Mouse (Mus musculus) right cerebral cortex, adult 18-20 months (tissue): ENCODE measurements around the gene Gm4513.
"Not testable (repeated sequence)": the region's sequence is repeated elsewhere in the genome, so short reads cannot be mapped to it uniquely, and the experiment has no call there.

ENCODE experiments used
- DNase-seq: peaks from one replicate; pipeline ENCODE4 v3.0.0; 2022; ENCODE audit warnings: mixed read lengths

Gm4513 gene

DNA sequence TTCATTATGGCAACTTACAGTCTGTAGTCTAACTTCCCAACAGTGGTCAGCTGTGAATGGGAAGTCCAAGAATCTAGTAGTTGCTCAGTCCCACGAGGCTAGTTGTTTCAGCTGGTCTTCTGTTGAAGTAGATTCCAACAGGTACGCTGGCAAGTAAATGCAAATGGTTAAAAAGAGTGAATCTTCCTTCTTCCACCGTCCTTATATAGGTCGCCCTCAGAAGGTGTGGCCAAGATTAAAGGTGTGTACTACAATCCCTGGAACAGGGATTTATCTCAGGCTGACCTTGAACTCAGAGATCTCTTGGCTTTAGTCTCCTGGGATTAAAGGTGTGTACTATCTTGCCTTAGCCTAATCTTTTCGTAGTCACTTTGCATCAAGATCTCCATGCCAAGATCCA lies at the start of gene Gm4513:
TSS of gene Gm4513 (minus strand) at position 101 of the 400 bp plus-strand sequence.
- not testable (repeated sequence) for DNase-seq

DNA sequence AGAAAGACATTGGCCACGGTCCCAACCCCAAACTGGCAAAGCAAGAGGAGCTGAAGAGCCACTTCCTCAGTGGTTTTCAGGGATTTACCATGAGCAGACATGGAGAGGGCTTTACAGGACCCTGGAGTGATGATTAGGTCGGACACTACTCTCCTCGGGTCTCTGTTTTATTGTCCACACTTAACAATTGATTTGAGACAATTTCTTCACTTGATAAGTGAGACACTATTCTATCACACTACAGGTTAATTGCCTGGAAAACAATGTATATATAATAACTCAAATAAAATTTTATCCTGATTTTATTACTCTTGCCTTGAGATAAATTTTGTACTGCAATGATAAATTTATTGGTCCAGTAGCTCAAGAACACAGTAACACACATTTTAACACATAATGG lies 22.7 kb downstream of the Gm4513 start, which contains the start of gene Gm4141:
TSS of gene Gm4141 (minus strand) at position 101 of the 400 bp plus-strand sequence.
- not testable (repeated sequence) for DNase-seq

DNA sequence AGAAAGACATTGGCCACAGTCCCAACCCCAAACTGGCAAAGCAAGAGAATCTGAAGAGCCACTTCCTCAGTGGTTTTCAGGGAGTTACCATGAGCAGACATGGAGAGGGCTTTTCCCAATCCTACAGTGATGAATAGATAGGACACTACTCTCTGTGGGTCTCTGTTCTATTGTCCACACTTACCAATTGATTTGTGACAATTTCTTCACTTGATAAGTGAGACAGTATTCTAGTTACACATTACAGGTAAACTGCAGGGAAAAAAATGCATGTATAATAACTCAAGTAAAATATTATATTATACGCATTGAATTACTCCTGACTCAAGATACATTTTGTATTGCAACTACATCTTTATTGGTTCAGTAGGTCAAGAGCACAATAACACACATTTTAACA lies 53.2 kb downstream of the Gm4513 start, which contains the start of gene Gm5726:
TSS of gene Gm5726 (minus strand) at position 101 of the 400 bp plus-strand sequence.
- not testable (repeated sequence) for DNase-seq
